Mouse (Mus musculus) adrenal gland, postnatal 10 days (tissue): ENCODE results near the gene Ubxn6. TPM values are rescaled to one million over a fixed set of nuclear protein-coding genes. Genes with fewer than 3 reads are reported as not detected.
"Not testable (repeated sequence)": the region's sequence is repeated elsewhere in the genome, so short reads cannot be mapped to it uniquely, and the experiment has no call there.

Experiments
- DNase-seq: peaks from one replicate; pipeline ENCODE4 v3.0.0; 2021; ENCODE audit warnings: mixed read lengths
- long read RNA-seq, 2 experiments: library from polyadenylated mRNA; stranded (forward); transcript quantifications; one replicate each; pipeline ENCODE4 v2.0.0; 2021
- total RNA-seq, 2 experiments: library from RNA; stranded (reverse); gene quantifications; 2 replicates each; pipeline ENCODE4 v1.2.3; 2021

Ubxn6 gene
- 10 to 100 TPM; 77.5 to 78.9 TPM for total RNA-seq
- long read RNA-seq, experiment 1, transcript Ubxn6-201 (11 exons, 2,949 nt), result major isoform, 116 of 146 reads
- long read RNA-seq, experiment 1, partial matches to known transcripts, result 12 of 146 reads
- long read RNA-seq, experiment 1, other reads (novel, unspliced or antisense), result 17 of 146 reads
- long read RNA-seq, experiment 2, transcript Ubxn6-201 (11 exons, 2,949 nt), result major isoform, 73 of 94 reads
- long read RNA-seq, experiment 2, partial matches to known transcripts, result 4 of 94 reads
- long read RNA-seq, experiment 2, other reads (novel, unspliced or antisense), result 16 of 94 reads

- DNase-seq, result peak; percentile 98
Measured at GRCm38 (mm10) chr17:56074827-56075208, at the start of gene Ubxn6. Ubxn6 (minus strand) TSS chr17:56075028.

- DNase-seq, result peak; percentile 33
Measured at GRCm38 (mm10) chr17:56123681-56124340, 49.0 kb upstream of the Ubxn6 start.

GRCm38 (mm10) chr17:56123161-56123560, 48.3 kb upstream of the Ubxn6 start:
- peak; percentile 12 for DNase-seq

GRCm38 (mm10) chr17:56121826-56122225, 47.0 kb upstream of the Ubxn6 start, which contains the start of gene Lrg1:
Lrg1 (minus strand) TSS chr17:56122001.
- DNase-seq, result no peak

GRCm38 (mm10) chr17:56119981-56120880, 45.4 kb upstream of the Ubxn6 start:
- DNase-seq, result peak; percentile 88

GRCm38 (mm10) chr17:56119431-56119830, 44.6 kb upstream of the Ubxn6 start:
- DNase-seq, result no peak

- DNase-seq, result peak; percentile 93
Measured at GRCm38 (mm10) chr17:56117251-56117710, 42.5 kb upstream of the Ubxn6 start, which contains the start of gene Plin5. Plin5 (minus strand) TSS chr17:56117596.

- DNase-seq, result peak; percentile 68
Measured at GRCm38 (mm10) chr17:56116193-56116592, 41.4 kb upstream of the Ubxn6 start.

GRCm38 (mm10) chr17:56112743-56113142, 37.9 kb upstream of the Ubxn6 start:
- DNase-seq, result no peak

GRCm38 (mm10) chr17:56111864-56112263, 37.0 kb upstream of the Ubxn6 start:
- peak; percentile 78 for DNase-seq

- peak; percentile 68 for DNase-seq
Measured at GRCm38 (mm10) chr17:56111021-56111420, 36.2 kb upstream of the Ubxn6 start.

- DNase-seq, result peak; percentile 79
Measured at GRCm38 (mm10) chr17:56110571-56110970, 35.7 kb upstream of the Ubxn6 start.

GRCm38 (mm10) chr17:56109219-56110051, 34.6 kb upstream of the Ubxn6 start, which contains the start of gene Plin4:
Plin4 (minus strand) TSS chr17:56109803.
- peak; percentile 79 for DNase-seq

GRCm38 (mm10) chr17:56108334-56109044, 33.7 kb upstream of the Ubxn6 start:
- DNase-seq, result peak; percentile 86

GRCm38 (mm10) chr17:56107736-56108135, 32.9 kb upstream of the Ubxn6 start:
- DNase-seq, result peak; percentile 32

- DNase-seq, result peak; percentile 11
Measured at GRCm38 (mm10) chr17:56106981-56107380, 32.2 kb upstream of the Ubxn6 start.

- DNase-seq, result not testable (repeated sequence)
Measured at GRCm38 (mm10) chr17:56106436-56106835, 31.6 kb upstream of the Ubxn6 start.

- peak; percentile 5 for DNase-seq
Measured at GRCm38 (mm10) chr17:56104821-56105220, 30.0 kb upstream of the Ubxn6 start.

- DNase-seq, result peak; percentile 27
Measured at GRCm38 (mm10) chr17:56103465-56104285, 28.8 kb upstream of the Ubxn6 start.

- DNase-seq, result no peak
Measured at GRCm38 (mm10) chr17:56102927-56103326, 28.1 kb upstream of the Ubxn6 start.
